Mouse (Mus musculus): ENCODE measurements at regions not wholly inside any gene's neighbourhood (a gene's known extent, or its start where the extent isn't known, plus 50 kb on each side); places are given as distances from the start of the nearest gene placed in this dataset.
A peak's percentile ranks its signal among the peaks of the same experiment; 100 is the strongest.
"Not testable (repeated sequence)": the region's sequence is repeated elsewhere in the genome, so short reads cannot be mapped to it uniquely, and the experiment has no call there.

DNA sequence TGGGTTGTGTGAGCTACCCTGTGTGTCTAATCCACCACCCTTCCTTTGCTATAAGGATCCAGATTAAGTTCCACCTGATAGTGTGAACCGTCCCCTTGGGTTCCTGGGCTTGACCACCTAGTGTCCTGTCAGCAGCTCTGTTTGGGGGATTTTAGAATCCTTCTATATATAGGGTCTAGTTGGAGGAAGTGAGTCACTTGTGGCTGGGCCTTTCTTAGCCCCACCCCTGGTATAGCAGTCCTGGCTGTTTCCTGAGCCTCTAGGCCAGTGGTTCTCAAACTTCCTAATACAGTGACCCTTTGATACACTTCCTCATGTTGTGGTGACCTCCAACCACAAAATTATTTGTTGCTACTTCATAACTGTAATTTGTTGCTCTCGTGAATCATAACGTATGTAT is 267.1 kb downstream of the Prex1 start:
- Histone ChIP-seq H3K4me3 (ENCODE audit: control insufficient read depth, insufficient read depth, low read length) (no peak overlapping the region), H3K27me3 (ENCODE audit: control insufficient read depth, insufficient read depth, low read length) (no peaks in the 10 kb centered on the region), H3K27ac (ENCODE audit: control insufficient read depth, insufficient read depth, low read length) (no peak overlapping the region), H3K36me3 (ENCODE audit: control insufficient read depth, insufficient read depth, low read length) (no peaks in the 10 kb centered on the region), H3K4me1 (replicated peaks; ENCODE audit: control insufficient read depth, insufficient read depth, low read length) (peaks cover 10% of the 10 kb centered on the region)
- no peak for TF ChIP-seq POLR2A (IDR thresholded peaks at IDR 0.05; ENCODE audit: control insufficient read depth, extremely low read depth, insufficient read depth, low read length, poor library complexity)
- TF ChIP-seq CTCF (IDR thresholded peaks at IDR 0.05; ENCODE audit: borderline replicate concordance, control insufficient read depth, extremely low read depth, insufficient read depth, low read length, poor library complexity), result no peak
- WGBS, result 57% methylated on average over 3 of the region's 3 CpGs
- DNase-seq, result no peak

DNA sequence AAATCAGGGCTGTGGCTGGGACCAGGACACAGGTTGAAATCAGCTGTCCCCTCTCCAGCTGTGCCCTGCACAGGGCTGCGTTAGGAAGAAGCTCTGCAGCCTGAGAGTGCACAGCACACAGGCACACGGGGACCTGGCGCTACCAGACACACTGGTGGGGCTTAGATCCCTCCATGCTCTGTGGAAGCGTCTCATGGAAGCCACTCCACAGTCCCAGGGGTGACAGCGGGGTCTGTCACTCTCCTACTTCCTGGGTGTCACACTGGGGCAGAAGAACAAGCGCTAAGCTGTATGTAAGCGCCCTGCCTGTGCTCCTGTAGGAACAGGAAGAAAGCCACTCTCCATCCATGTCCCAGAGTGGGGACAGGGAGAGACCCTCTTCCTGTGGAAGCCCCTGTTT is 267.8 kb downstream of the Prex1 start:
- H3K4me3 ChIP-seq (ENCODE audit: control insufficient read depth, insufficient read depth, low read length); H3K27me3 ChIP-seq (ENCODE audit: control insufficient read depth, insufficient read depth, low read length); H3K27ac ChIP-seq (ENCODE audit: control insufficient read depth, insufficient read depth, low read length); DNase-seq; H3K36me3 ChIP-seq (ENCODE audit: control insufficient read depth, insufficient read depth, low read length): not testable (repeated sequence)
- peaks cover 10% of the 10 kb centered on the region for H3K4me1 ChIP-seq (replicated peaks; ENCODE audit: control insufficient read depth, insufficient read depth, low read length)
- 28% methylated on average over 7 of the region's 7 CpGs for WGBS

DNA sequence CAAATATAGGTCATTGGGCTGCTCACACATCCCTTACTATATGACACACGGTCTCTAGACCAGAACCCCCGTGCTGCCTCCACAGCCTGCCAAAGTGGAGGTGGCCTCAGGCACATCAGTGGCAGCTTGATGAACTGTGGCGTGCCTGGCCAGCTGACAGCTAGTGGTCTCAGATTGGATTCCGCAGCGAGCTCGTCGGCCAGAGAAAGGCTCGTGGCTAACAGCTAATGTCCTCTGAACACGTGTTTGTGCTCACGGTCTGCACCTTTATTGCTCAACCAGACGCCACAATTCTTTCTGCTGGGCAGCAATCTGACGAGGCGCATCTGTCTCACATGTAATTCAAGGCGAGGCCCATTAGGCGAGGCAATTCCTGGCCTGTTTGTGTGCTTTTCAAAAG is 270.6 kb downstream of the Prex1 start:
- WGBS, result 91% methylated on average over 15 of the region's 15 CpGs
- TF ChIP-seq CTCF (IDR thresholded peaks at IDR 0.05; ENCODE audit: borderline replicate concordance, control insufficient read depth, extremely low read depth, insufficient read depth, low read length, poor library complexity) (no peak), POLR2A (IDR thresholded peaks at IDR 0.05; ENCODE audit: control insufficient read depth, extremely low read depth, insufficient read depth, low read length, poor library complexity) (no peak)
- H3K27ac ChIP-seq (ENCODE audit: control insufficient read depth, insufficient read depth, low read length), result no peak overlapping the region

DNA sequence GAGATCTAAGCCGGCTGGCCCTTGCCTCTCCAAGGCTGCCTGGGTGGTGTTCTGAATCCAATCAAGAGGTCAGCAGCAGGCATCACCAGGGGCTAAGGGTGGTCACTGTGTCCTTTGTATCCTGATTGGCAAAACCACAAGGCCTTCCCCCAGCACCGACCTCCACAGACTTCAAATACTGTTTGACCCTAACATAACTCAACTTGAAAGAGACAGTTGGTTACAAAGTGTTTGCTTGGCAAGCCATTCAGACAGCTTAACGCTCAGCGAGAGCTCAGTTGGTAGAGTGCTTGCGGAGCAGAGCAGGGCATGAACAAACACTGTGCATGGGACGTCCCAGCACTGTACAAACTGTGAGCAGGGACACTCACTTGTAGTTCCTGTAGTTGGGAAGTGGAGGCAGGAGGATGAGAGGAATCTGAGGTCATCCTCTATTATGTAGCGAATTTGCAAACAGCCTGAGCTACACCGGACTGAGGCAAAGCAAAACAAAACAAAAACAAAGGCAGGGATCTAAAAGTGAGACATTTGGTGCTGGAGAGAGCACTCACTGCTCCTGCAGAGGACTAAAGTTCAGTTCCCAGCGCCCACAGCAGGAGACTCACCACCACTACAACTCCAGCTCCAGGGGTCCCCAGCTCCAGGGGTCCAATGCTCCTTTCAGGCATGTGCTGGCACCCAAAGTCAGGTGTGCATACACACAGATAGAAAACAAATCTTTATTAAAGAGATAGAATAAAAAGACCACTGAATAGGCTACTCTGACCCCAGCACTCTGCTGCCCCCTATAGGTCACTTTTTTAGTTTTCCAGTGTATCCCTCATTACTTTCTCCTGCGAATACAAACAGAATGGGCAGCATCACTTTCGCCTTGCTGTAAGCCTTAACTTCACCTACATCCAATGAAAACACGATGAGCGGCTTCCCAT is 273.5 kb downstream of the Prex1 start:
- Histone ChIP-seq H3K36me3 (ENCODE audit: control insufficient read depth, insufficient read depth, low read length) (no peaks in the 10 kb centered on the region), H3K4me3 (ENCODE audit: control insufficient read depth, insufficient read depth, low read length) (no peak overlapping the region), H3K27ac (ENCODE audit: control insufficient read depth, insufficient read depth, low read length) (no peak overlapping the region), H3K27me3 (ENCODE audit: control insufficient read depth, insufficient read depth, low read length) (no peaks in the 10 kb centered on the region), H3K4me1 (replicated peaks; ENCODE audit: control insufficient read depth, insufficient read depth, low read length) (no peaks in the 10 kb centered on the region)
- TF ChIP-seq CTCF (IDR thresholded peaks at IDR 0.05; ENCODE audit: borderline replicate concordance, control insufficient read depth, extremely low read depth, insufficient read depth, low read length, poor library complexity) (no peak), POLR2A (IDR thresholded peaks at IDR 0.05; ENCODE audit: control insufficient read depth, extremely low read depth, insufficient read depth, low read length, poor library complexity) (no peak)
- DNase-seq, result peak; percentile 42
- WGBS, result 84% methylated on average over 13 of the region's 13 CpGs

More for the DNA sequence above, 270.6 kb downstream of the Prex1 start:
- no peak for DNase-seq
- Histone ChIP-seq H3K4me1 (replicated peaks; ENCODE audit: control insufficient read depth, insufficient read depth, low read length) (no peaks in the 10 kb centered on the region), H3K27me3 (ENCODE audit: control insufficient read depth, insufficient read depth, low read length) (no peaks in the 10 kb centered on the region), H3K4me3 (ENCODE audit: control insufficient read depth, insufficient read depth, low read length) (no peak overlapping the region), H3K36me3 (ENCODE audit: control insufficient read depth, insufficient read depth, low read length) (no peaks in the 10 kb centered on the region)

DNA sequence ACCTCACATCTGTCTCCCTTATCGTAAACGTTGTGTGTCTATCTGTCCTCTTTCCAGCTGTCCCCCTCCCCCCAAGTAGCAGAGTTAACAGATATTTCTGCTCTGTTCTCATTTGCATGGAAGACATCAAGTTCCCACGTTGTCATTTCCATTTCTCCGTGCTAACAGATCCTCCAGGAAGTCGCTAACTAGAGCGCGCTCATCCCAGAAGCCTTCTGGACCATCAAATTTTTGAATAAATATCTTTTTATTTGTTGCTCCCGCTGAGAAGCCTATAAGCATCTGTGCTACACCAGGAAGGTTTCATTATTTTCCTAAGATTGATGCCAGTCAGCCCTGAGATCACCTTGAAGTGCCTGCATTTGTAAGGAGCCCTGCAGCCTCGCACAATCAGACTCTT is 275.4 kb downstream of the Prex1 start:
- H3K27ac ChIP-seq (ENCODE audit: control insufficient read depth, insufficient read depth, low read length), result no peak overlapping the region
- H3K36me3 ChIP-seq (ENCODE audit: control insufficient read depth, insufficient read depth, low read length), result no peaks in the 10 kb centered on the region
- WGBS, result 90% methylated on average over 9 of the region's 9 CpGs
- no peak overlapping the region for H3K4me3 ChIP-seq (ENCODE audit: control insufficient read depth, insufficient read depth, low read length)
- no peaks in the 10 kb centered on the region for H3K27me3 ChIP-seq (ENCODE audit: control insufficient read depth, insufficient read depth, low read length)
- DNase-seq, result no peak
- TF ChIP-seq CTCF (IDR thresholded peaks at IDR 0.05; ENCODE audit: borderline replicate concordance, control insufficient read depth, extremely low read depth, insufficient read depth, low read length, poor library complexity) (no peak), POLR2A (IDR thresholded peaks at IDR 0.05; ENCODE audit: control insufficient read depth, extremely low read depth, insufficient read depth, low read length, poor library complexity) (no peak)
- no peaks in the 10 kb centered on the region for H3K4me1 ChIP-seq (replicated peaks; ENCODE audit: control insufficient read depth, insufficient read depth, low read length)

DNA sequence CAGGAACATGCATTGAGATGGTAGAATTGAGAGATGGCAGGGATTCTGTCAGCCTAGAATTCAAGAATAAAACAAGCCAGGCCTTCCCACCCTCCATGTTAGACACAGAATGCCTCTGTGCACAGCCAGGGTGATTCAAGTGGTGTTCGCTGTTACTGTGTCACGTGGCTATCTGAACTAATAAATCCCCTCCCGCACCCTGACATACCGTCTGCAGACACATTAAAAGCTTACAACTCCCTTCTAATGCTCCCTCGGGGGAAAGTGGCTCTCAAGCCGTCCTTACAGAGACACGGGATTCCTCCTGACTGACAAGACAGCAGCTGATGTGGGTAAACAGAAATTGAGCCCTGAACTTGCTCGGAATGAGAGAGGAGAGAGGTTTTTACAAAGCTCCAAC is 279.1 kb downstream of the Prex1 start:
- no peak overlapping the region for H3K4me3 ChIP-seq (ENCODE audit: control insufficient read depth, insufficient read depth, low read length)
- H3K27me3 ChIP-seq (ENCODE audit: control insufficient read depth, insufficient read depth, low read length), result no peaks in the 10 kb centered on the region
- TF ChIP-seq POLR2A (IDR thresholded peaks at IDR 0.05; ENCODE audit: control insufficient read depth, extremely low read depth, insufficient read depth, low read length, poor library complexity), result no peak
- no peak for TF ChIP-seq CTCF (IDR thresholded peaks at IDR 0.05; ENCODE audit: borderline replicate concordance, control insufficient read depth, extremely low read depth, insufficient read depth, low read length, poor library complexity)
- H3K27ac ChIP-seq (ENCODE audit: control insufficient read depth, insufficient read depth, low read length), result no peak overlapping the region
- DNase-seq, result no peak
- H3K4me1 ChIP-seq (replicated peaks; ENCODE audit: control insufficient read depth, insufficient read depth, low read length), result peaks cover 7% of the 10 kb centered on the region; the same call in 1 of the 2 replicates
- 92% methylated on average over 8 of the region's 8 CpGs for WGBS
- H3K36me3 ChIP-seq (ENCODE audit: control insufficient read depth, insufficient read depth, low read length), result no peaks in the 10 kb centered on the region

All from thymus, adult 2 months (tissue).